Mouse (Mus musculus) kidney, adult 2 months (tissue): Measurements from ENCODE around the gene Gpr137.

Source experiments
- CTCF ChIP-seq: fragments of 200-500 bp; conservative IDR thresholded peaks from 2 replicates; pipeline ENCODE4 v1.5.1; 2011; ENCODE audit warnings: low read depth, mild to moderate bottlenecking, control low read depth, low read length, moderate library complexity, mixed read lengths; ENCODE audit not compliant: insufficient read depth, insufficient read length
- POLR2A ChIP-seq: fragments of 200-500 bp; IDR thresholded peaks from one replicate; pipeline ENCODE4 v1.6.1; 2011; ENCODE audit warnings: low read depth, low read length, control low read depth

DNA sequence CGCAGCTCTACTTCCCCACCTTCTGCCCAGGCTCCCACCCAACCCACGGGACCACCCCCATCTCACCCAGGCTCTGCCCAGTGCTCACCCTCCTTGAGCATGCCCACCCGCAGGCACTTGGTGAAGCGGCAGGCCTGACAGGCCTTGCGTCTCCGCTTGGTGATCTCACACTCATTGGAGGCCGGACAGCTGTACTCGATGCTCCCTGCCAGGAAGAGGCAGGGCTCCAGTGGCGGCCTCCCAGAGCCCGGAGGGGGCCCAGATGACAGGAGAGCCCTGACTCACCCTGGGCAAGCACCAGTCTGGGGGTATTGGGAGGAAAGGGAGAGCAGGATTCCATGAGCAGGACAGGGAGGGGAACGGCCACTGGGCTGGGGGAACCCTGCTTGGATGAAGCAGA is 28.3 kb downstream of the Gpr137 start:
- TF ChIP-seq CTCF, result no peak
- no peak for TF ChIP-seq POLR2A
